24 mouse cellular contexts compared by ENCODE assay signal in the genomic region with DNA sequence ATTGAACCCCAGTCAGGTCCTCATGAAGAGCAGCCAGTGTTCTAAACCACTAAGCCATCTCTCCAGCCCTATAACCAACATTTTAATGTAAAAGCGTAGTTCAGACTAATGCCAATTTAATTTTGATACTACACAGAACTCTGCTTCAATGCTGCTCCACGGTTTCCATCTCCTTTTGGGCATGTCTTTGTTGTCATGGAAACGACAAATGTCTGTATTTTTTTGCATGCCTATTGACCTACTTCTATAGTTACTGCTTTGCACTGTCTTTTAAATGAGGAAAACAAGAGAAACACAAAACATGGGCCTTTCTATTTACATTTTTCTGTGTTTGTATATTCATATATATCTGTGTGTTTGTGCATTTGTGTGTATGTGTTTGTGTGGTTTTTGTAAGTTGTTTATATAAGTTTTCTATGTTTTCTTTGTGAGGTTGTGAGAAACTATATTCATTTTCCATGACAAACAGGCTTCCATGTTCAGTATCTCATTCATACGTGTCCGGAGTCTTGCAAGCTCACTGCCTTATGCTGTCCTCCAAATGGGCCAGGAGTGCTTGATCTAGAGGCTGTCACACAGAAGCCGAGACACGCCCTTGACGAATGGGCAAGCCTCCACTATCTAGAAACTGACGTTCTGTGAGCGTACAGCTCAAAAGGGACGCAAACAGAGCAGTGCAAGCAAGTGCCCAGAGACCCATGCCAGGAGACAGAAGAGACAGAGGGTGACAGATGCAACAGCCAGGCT.
DNase-seq lines count a peak whose midpoint lies in the region; ATAC-seq lines count a peak whose summit lies in the region.
"Had no signal": no experiment of that assay in that cellular context is flagged by ENCODE, and none has a peak within 500 bp of the region (broad histone marks: within the 10 kb centered on the region; RNA-seq: fewer than 3 reads in every experiment).

No protein-coding gene starts in this region.

- H3K27ac ChIP-seq in forebrain, embryonic 14.5 days (ENCODE audit: low read depth, low read length), result no peak overlapping the region
- no peak overlapping the region for H3K27ac ChIP-seq in forebrain, embryonic 13.5 days
- H3K27ac ChIP-seq in hindbrain, embryonic 16.5 days (ENCODE audit: low read depth, low read length), result peak overlapping the region; percentile 48; the same call in 1 of the 2 replicates
- no peak overlapping the region for H3K27ac ChIP-seq in hindbrain, embryonic 14.5 days
- H3K27ac ChIP-seq in neural tube, embryonic 15.5 days (replicated peaks), result no peak overlapping the region
- H3K27ac ChIP-seq: embryonic facial prominence, embryonic 12.5 days; heart, embryonic 10.5 days; hindbrain, embryonic 12.5 days; limb, embryonic 15.5 days; liver, embryonic 15.5 days; macrophage; neural tube, embryonic 12.5 days had no signal

- H3K36me3 ChIP-seq in forebrain, embryonic 14.5 days (ENCODE audit: control insufficient read depth, insufficient read depth, low read length), result no peaks in the 10 kb centered on the region
- H3K36me3 ChIP-seq in forebrain, embryonic 13.5 days (ENCODE audit: poor library complexity, severe bottlenecking), result no peaks in the 10 kb centered on the region
- H3K36me3 ChIP-seq in hindbrain, embryonic 16.5 days (ENCODE audit: control insufficient read depth, insufficient read depth, low read length), result no peaks in the 10 kb centered on the region
- no peaks in the 10 kb centered on the region for H3K36me3 ChIP-seq in hindbrain, embryonic 14.5 days (replicated peaks; ENCODE audit: control insufficient read depth, insufficient read depth)
- H3K36me3 ChIP-seq in neural tube, embryonic 15.5 days, result no peaks in the 10 kb centered on the region
- H3K36me3 ChIP-seq: embryonic facial prominence, embryonic 12.5 days; G1E; heart, embryonic 10.5 days; hindbrain, embryonic 12.5 days; limb, embryonic 15.5 days; liver, embryonic 15.5 days; neural tube, embryonic 12.5 days had no signal

- H3K4me2 ChIP-seq in forebrain, embryonic 14.5 days (ENCODE audit: low read length), result no peak overlapping the region
- H3K4me2 ChIP-seq in forebrain, embryonic 13.5 days, result no peak overlapping the region
- no peak overlapping the region for H3K4me2 ChIP-seq in hindbrain, embryonic 16.5 days (ENCODE audit: low read length)
- no peak overlapping the region for H3K4me2 ChIP-seq in hindbrain, embryonic 14.5 days (replicated peaks)
- no peak overlapping the region for H3K4me2 ChIP-seq in neural tube, embryonic 15.5 days
- H3K4me2 ChIP-seq: embryonic facial prominence, embryonic 12.5 days; hindbrain, embryonic 12.5 days; limb, embryonic 15.5 days; liver, embryonic 15.5 days; neural tube, embryonic 12.5 days had no signal

- no peaks in the 10 kb centered on the region for H3K9me3 ChIP-seq in forebrain, embryonic 14.5 days (replicated peaks; ENCODE audit: control insufficient read depth, low read length)
- H3K9me3 ChIP-seq in forebrain, embryonic 13.5 days (replicated peaks), result no peaks in the 10 kb centered on the region
- H3K9me3 ChIP-seq in hindbrain, embryonic 16.5 days (ENCODE audit: control insufficient read depth, low read length), result no peaks in the 10 kb centered on the region
- H3K9me3 ChIP-seq in hindbrain, embryonic 14.5 days (ENCODE audit: control insufficient read depth, low read length), result no peaks in the 10 kb centered on the region
- no peaks in the 10 kb centered on the region for H3K9me3 ChIP-seq in neural tube, embryonic 15.5 days (replicated peaks)
- H3K9me3 ChIP-seq: embryonic facial prominence, embryonic 12.5 days; G1E; heart, embryonic 10.5 days; hindbrain, embryonic 12.5 days; limb, embryonic 15.5 days; liver, embryonic 15.5 days; neural tube, embryonic 12.5 days had no signal

- no peak overlapping the region for H3K4me3 ChIP-seq in forebrain, embryonic 14.5 days (ENCODE audit: low read depth, low read length)
- no peak overlapping the region for H3K4me3 ChIP-seq in forebrain, embryonic 13.5 days
- no peak overlapping the region for H3K4me3 ChIP-seq in hindbrain, embryonic 16.5 days (ENCODE audit: low read length)
- no peak overlapping the region for H3K4me3 ChIP-seq in hindbrain, embryonic 14.5 days (replicated peaks; ENCODE audit: low read length)
- no peak overlapping the region for H3K4me3 ChIP-seq in neural tube, embryonic 15.5 days (replicated peaks)
- H3K4me3 ChIP-seq: embryonic facial prominence, embryonic 12.5 days; erythroblast, embryonic 14.5 days; heart, embryonic 10.5 days; hindbrain, embryonic 12.5 days; limb, embryonic 15.5 days; liver, embryonic 15.5 days; neural tube, embryonic 12.5 days had no signal

- ATAC-seq in forebrain, embryonic 14.5 days, result no peak
- no peak for ATAC-seq in forebrain, embryonic 13.5 days
- ATAC-seq in hindbrain, embryonic 16.5 days, result peak; percentile 84
- ATAC-seq in hindbrain, embryonic 14.5 days (ENCODE audit: low FRiP score), result no peak
- ATAC-seq in neural tube, embryonic 15.5 days (ENCODE audit: low FRiP score), result peak; percentile 59; the same call in 1 of the 2 replicates

- no peaks in the 10 kb centered on the region for H3K4me1 ChIP-seq in forebrain, embryonic 14.5 days (ENCODE audit: control insufficient read depth, insufficient read depth, low read length)
- H3K4me1 ChIP-seq in forebrain, embryonic 13.5 days, result no peaks in the 10 kb centered on the region
- H3K4me1 ChIP-seq in hindbrain, embryonic 16.5 days (ENCODE audit: control insufficient read depth, insufficient read depth, low read depth, low read length), result no peaks in the 10 kb centered on the region
- no peaks in the 10 kb centered on the region for H3K4me1 ChIP-seq in hindbrain, embryonic 14.5 days (replicated peaks; ENCODE audit: control insufficient read depth, insufficient read depth, low read length)
- 0 out of 2 replicates have a peak, but pooled peaks cover 5% of the 10 kb centered on the region for H3K4me1 ChIP-seq in neural tube, embryonic 15.5 days
- H3K4me1 ChIP-seq: embryonic facial prominence, embryonic 12.5 days; hindbrain, embryonic 12.5 days; limb, embryonic 15.5 days; neural tube, embryonic 12.5 days had no signal

- no peak overlapping the region for H3K9ac ChIP-seq in forebrain, embryonic 14.5 days (ENCODE audit: low read length)
- H3K9ac ChIP-seq in forebrain, embryonic 13.5 days, result no peak overlapping the region
- H3K9ac ChIP-seq in hindbrain, embryonic 16.5 days (ENCODE audit: low read depth, low read length), result no peak overlapping the region
- H3K9ac ChIP-seq in hindbrain, embryonic 14.5 days, result no peak overlapping the region
- no peak overlapping the region for H3K9ac ChIP-seq in neural tube, embryonic 15.5 days (replicated peaks)
- H3K9ac ChIP-seq: embryonic facial prominence, embryonic 12.5 days; hindbrain, embryonic 12.5 days; limb, embryonic 15.5 days; liver, embryonic 15.5 days; neural tube, embryonic 12.5 days had no signal

- WGBS in forebrain, embryonic 14.5 days, result 80% methylated on average over 11 of the region's 11 CpGs
- WGBS in forebrain, embryonic 13.5 days, result 82% methylated on average over 11 of the region's 11 CpGs
- WGBS in hindbrain, embryonic 16.5 days, result 71% methylated on average over 11 of the region's 11 CpGs
- WGBS in hindbrain, embryonic 14.5 days, result 82% methylated on average over 11 of the region's 11 CpGs
- WGBS in neural tube, embryonic 15.5 days, result 76% methylated on average over 11 of the region's 11 CpGs

- DNase-seq in forebrain, embryonic 14.5 days (ENCODE audit: low spot score), result peak; percentile 23
- DNase-seq in hindbrain, embryonic 14.5 days (ENCODE audit: low spot score), result no peak
- no peak for DNase-seq in neural tube, embryonic 10.5 days (ENCODE audit: extremely low spot score, low spot score)
- peak; percentile 43 for DNase-seq in telencephalon, adult 2 months (ENCODE audit: low read depth, low spot score)
- DNase-seq in urinary bladder, postnatal 10 days (ENCODE audit: low spot score), result no peak
- DNase-seq: adrenal gland, postnatal 25 days; cerebellum, adult 2 months; gastrocnemius, postnatal 36 days; kidney, adult 11 months; right cerebral cortex, postnatal 14 days; thymus, adult 18-20 months; thymus, postnatal 4 days had no signal

- no peaks in the 10 kb centered on the region for H3K27me3 ChIP-seq in forebrain, embryonic 14.5 days (replicated peaks; ENCODE audit: control insufficient read depth, insufficient read depth, low read length)
- H3K27me3 ChIP-seq in forebrain, embryonic 13.5 days, result no peaks in the 10 kb centered on the region
- H3K27me3 ChIP-seq in hindbrain, embryonic 16.5 days (replicated peaks; ENCODE audit: control insufficient read depth, insufficient read depth, low read length), result no peaks in the 10 kb centered on the region
- H3K27me3 ChIP-seq in hindbrain, embryonic 14.5 days (ENCODE audit: control insufficient read depth, insufficient read depth, low read length), result no peaks in the 10 kb centered on the region
- H3K27me3 ChIP-seq in neural tube, embryonic 15.5 days (replicated peaks), result no peaks in the 10 kb centered on the region
- H3K27me3 ChIP-seq: embryonic facial prominence, embryonic 12.5 days; hindbrain, embryonic 12.5 days; limb, embryonic 15.5 days; liver, embryonic 15.5 days; neural tube, embryonic 12.5 days had no signal

Comparison
In these comparisons a context has a peak if more than half of its experiments do, and no peak if none do; other contexts are left out.
1. ATAC-seq: peak in hindbrain, embryonic 16.5 days (single experiment) and neural tube, embryonic 15.5 days (single experiment); none in forebrain, embryonic 14.5 days (single experiment), forebrain, embryonic 13.5 days (single experiment) and hindbrain, embryonic 14.5 days (single experiment).
2. DNase-seq: peak in forebrain, embryonic 14.5 days (single experiment) and telencephalon, adult 2 months (single experiment); none in hindbrain, embryonic 14.5 days (single experiment), neural tube, embryonic 10.5 days (single experiment) and urinary bladder, postnatal 10 days (single experiment).